Mouse (Mus musculus): ENCODE data around the gene Syvn1. TPM values are rescaled to one million over a fixed set of nuclear protein-coding genes. Genes with fewer than 3 reads are reported as not detected.

Syvn1 gene
- polyA plus RNA-seq, 1 experiment = 15.5 TPM

Other genes with a start within 250 kb of the Syvn1 start
- gene Frmd8, start 171.3 kb upstream of the Syvn1 start, polyA plus RNA-seq (2012; rRNA removed) = 20.7 and 21.6 TPM in 2 replicates
- gene Slc25a45, start 168.8 kb upstream of the Syvn1 start, polyA plus RNA-seq (2012; rRNA removed) = 19.2 and 25.1 TPM in 2 replicates
- gene Tigd3, start 152.4 kb upstream of the Syvn1 start, polyA plus RNA-seq (2012; rRNA removed) = 0.69 and 0.87 TPM in 2 replicates
- gene Dpf2, start 133.6 kb upstream of the Syvn1 start, polyA plus RNA-seq (2012; rRNA removed) = 87.5 and 102 TPM in 2 replicates
- 22.9 and 26.2 TPM in 2 replicates for gene Cdc42ep2, start 121.8 kb upstream of the Syvn1 start, polyA plus RNA-seq (2012; rRNA removed)
- gene Pola2, start 82.4 kb upstream of the Syvn1 start, polyA plus RNA-seq (2012; rRNA removed) = 32.8 and 41.0 TPM in 2 replicates
- 0.12 and 0.21 TPM in 2 replicates for gene Slc22a20, start 60.4 kb upstream of the Syvn1 start, polyA plus RNA-seq (2012; rRNA removed)
- gene Capn1, start 30.7 kb upstream of the Syvn1 start, polyA plus RNA-seq (2012; rRNA removed) = 116 and 118 TPM in 2 replicates
- 32.4 and 33.5 TPM in 2 replicates for gene Mrpl49, start 11.2 kb downstream of the Syvn1 start, polyA plus RNA-seq (2012; rRNA removed)
- gene Fau, start 11.3 kb downstream of the Syvn1 start, polyA plus RNA-seq (2012; rRNA removed) = 1,752 and 1,769 TPM in 2 replicates
- 25.8 and 26.8 TPM in 2 replicates for gene Znhit2, start 14.6 kb downstream of the Syvn1 start, polyA plus RNA-seq (2012; rRNA removed)
- gene Tm7sf2, start 21.8 kb downstream of the Syvn1 start, polyA plus RNA-seq (2012; rRNA removed) = 24.1 and 33.2 TPM in 2 replicates
- gene Vps51, start 30.7 kb downstream of the Syvn1 start, polyA plus RNA-seq (2012; rRNA removed) = 62.5 and 70.8 TPM in 2 replicates
- gene Tmem262, start 33.5 kb downstream of the Syvn1 start, polyA plus RNA-seq (2012; rRNA removed) = 0.21 TPM in 1 of 2 replicates, not detected in the other
- 0.31 and 0.55 TPM in 2 replicates for gene Gm28374, start 35.7 kb downstream of the Syvn1 start, polyA plus RNA-seq (2012; rRNA removed)
- gene Zfpl1, start 38.4 kb downstream of the Syvn1 start, polyA plus RNA-seq (2012; rRNA removed) = 68.5 and 81.2 TPM in 2 replicates
- gene Cdca5, start 38.4 kb downstream of the Syvn1 start, polyA plus RNA-seq (2012; rRNA removed) = 0.83 and 1.4 TPM in 2 replicates
- gene AC131692.1, start 47.8 kb downstream of the Syvn1 start, polyA plus RNA-seq (2012; rRNA removed) = 0.14 TPM in 1 of 2 replicates, not detected in the other
- gene Naaladl1, start 59.2 kb downstream of the Syvn1 start, polyA plus RNA-seq (2012; rRNA removed) = 0.06 and 0.13 TPM in 2 replicates
- 14.0 and 16.8 TPM in 2 replicates for gene Sac3d1, start 72.1 kb downstream of the Syvn1 start, polyA plus RNA-seq (2012; rRNA removed)
- 27.7 and 32.6 TPM in 2 replicates for gene Snx15, start 81.7 kb downstream of the Syvn1 start, polyA plus RNA-seq (2012; rRNA removed)
- gene Batf2, start 94.4 kb downstream of the Syvn1 start, polyA plus RNA-seq (2012; rRNA removed) = 5.1 and 9.2 TPM in 2 replicates
- gene Arl2, start 95.0 kb downstream of the Syvn1 start, polyA plus RNA-seq (2012; rRNA removed) = 76.9 and 87.5 TPM in 2 replicates
- gene Majin, start 137.8 kb downstream of the Syvn1 start, polyA plus RNA-seq (2012; rRNA removed) = 0.52 and 0.60 TPM in 2 replicates
- gene Gpha2, start 179.8 kb downstream of the Syvn1 start, polyA plus RNA-seq (2012; rRNA removed) = 0.31 and 0.83 TPM in 2 replicates
- gene Ppp2r5b, start 189.3 kb downstream of the Syvn1 start, polyA plus RNA-seq (2012; rRNA removed) = 31.0 and 38.3 TPM in 2 replicates
- 11.4 and 15.7 TPM in 2 replicates for gene Atg2a, start 195.1 kb downstream of the Syvn1 start, polyA plus RNA-seq (2012; rRNA removed)
- 73.6 and 86.5 TPM in 2 replicates for gene Ehd1, start 230.1 kb downstream of the Syvn1 start, polyA plus RNA-seq (2012; rRNA removed)

All from urinary bladder, adult 2 months (tissue).